Mouse (Mus musculus): ENCODE results near the gene H2-Q7. TPM values are rescaled to one million over a fixed set of nuclear protein-coding genes. Genes with fewer than 3 reads are reported as not detected.

Gene H2-Q7
- polyA plus RNA-seq (2017; shearing (Covaris generic)): 2,503 TPM

GRCm38 (mm10) chr17:35438885-35439284 is at the start of gene H2-Q7:
Gene H2-Q7 (plus strand): TSS chr17:35439155.

DNA sequence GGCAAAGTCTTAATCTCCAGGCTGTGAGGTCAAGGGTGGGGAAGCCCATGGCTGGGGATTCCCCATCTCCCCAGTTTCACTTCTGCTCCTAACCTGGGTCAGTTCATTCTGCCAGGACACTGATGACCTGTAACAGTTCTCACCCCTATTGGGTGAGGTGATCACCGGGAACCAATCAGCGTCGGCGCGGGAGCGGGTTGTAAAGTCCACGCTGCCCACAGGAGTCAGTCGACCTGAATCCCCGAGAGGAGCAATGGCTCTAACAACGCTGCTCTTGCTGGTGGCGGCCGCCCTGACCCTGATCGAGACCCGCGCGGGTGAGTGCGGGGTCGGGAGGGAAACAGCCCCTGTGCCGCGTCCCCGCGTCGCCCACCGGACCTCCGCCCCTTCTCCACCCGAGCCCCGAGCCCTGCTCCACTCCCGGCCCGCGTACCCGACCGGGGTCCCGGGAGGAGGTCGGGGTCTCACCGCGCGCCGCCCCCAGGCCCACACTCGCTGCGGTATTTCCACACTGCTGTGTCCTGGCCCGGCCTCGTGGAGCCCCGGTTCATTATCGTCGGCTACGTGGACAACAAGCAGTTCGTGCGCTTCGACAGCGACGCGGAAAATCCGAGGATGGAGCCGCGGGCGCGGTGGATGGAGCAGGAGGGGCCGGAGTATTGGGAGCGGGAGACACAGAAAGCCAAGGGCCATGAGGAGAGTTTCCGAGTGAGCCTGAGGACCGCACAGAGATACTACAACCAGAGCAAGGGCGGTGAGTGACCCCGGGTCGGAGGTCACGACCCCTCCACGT is 14.1 kb upstream of the H2-Q7 start, which contains the start of gene H2-Q6:
H2-Q6 (plus strand) TSS at position 227 of the 793 bp plus-strand sequence.

DNA sequence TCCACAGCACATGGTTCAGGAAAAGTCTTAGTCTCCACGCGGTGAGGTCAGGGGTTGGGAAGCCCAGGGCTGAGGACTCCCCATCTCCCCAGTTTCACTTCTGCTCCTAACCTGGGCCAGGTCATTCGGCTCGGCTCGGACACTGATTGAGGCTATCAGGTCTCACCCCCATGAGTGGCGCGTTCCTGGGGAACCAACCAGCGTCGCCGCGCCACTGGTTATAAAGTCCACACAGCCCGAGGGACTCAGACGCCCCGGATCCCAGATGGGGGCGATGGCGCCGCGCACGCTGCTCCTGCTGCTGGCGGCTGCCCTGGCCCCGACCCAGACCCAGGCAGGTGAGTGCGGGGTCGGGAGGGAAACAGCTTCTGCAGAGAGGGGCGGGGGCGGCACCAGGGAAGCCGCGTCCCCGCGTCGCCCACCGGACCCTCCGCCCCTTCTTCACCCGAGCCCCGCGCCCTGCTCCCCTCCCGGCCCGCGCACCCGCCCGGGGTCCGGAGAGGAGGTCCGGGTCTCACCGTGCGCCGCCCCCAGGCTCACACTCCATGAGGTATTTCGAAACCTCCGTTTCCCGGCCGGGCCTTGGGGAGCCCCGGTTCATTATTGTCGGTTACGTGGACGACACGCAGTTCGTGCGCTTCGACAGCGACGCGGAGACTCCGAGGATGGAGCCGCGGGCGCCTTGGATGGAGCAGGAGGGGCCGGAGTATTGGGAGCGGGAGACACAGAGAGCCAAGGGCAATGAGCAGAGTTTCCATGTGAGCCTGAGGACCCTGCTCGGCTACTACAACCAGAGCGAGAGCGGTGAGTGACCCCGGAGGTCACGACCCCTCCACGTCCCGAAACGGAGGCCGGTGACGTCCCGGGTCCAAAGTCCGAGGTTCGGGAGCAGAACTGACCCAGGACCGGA is 31.1 kb downstream of the H2-Q7 start, which contains the start of gene H2-Q10:
H2-Q10 (plus strand) TSS at position 248 of the 910 bp plus-strand sequence.

Other genes starting within 250 kb of the H2-Q7 start
- 818 TPM for gene Ltb, start 244.7 kb upstream of the H2-Q7 start, polyA plus RNA-seq (2017; shearing (Covaris generic))
- gene Tnf, start 237.1 kb upstream of the H2-Q7 start, polyA plus RNA-seq (2017; shearing (Covaris generic)): 55.3 TPM
- 130 TPM for gene Lta, start 233.8 kb upstream of the H2-Q7 start, polyA plus RNA-seq (2017; shearing (Covaris generic))
- 1.2 TPM for gene Gm16181, start 218.3 kb upstream of the H2-Q7 start, polyA plus RNA-seq (2017; shearing (Covaris generic))
- 5.8 TPM for gene Atp6v1g2, start 205.5 kb upstream of the H2-Q7 start, polyA plus RNA-seq (2017; shearing (Covaris generic))
- gene Nfkbil1, start 203.4 kb upstream of the H2-Q7 start, polyA plus RNA-seq (2017; shearing (Covaris generic)): 10.5 TPM
- 286 TPM for gene Ddx39b, start 197.4 kb upstream of the H2-Q7 start, polyA plus RNA-seq (2017; shearing (Covaris generic))
- 5,181 TPM for gene H2-D1, start 176.4 kb upstream of the H2-Q7 start, polyA plus RNA-seq (2017; shearing (Covaris generic))
- 0.15 TPM for gene H2-Q1, start 118.8 kb upstream of the H2-Q7 start, polyA plus RNA-seq (2017; shearing (Covaris generic))
- 20.2 TPM for gene H2-Q2, start 96.9 kb upstream of the H2-Q7 start, polyA plus RNA-seq (2017; shearing (Covaris generic))
- 45.7 TPM for gene H2-Q4, start 59.5 kb upstream of the H2-Q7 start, polyA plus RNA-seq (2017; shearing (Covaris generic))
- gene H2-Q6, start 14.3 kb upstream of the H2-Q7 start, polyA plus RNA-seq (2017; shearing (Covaris generic)): 903 TPM
- gene H2-Q10, start 30.9 kb downstream of the H2-Q7 start, polyA plus RNA-seq (2017; shearing (Covaris generic)): 22.9 TPM
- gene Pou5f1, start 66.9 kb downstream of the H2-Q7 start, polyA plus RNA-seq (2017; shearing (Covaris generic)): not detected
- 16.4 TPM for gene Tcf19, start 77.7 kb downstream of the H2-Q7 start, polyA plus RNA-seq (2017; shearing (Covaris generic))
- gene Cchcr1, start 77.9 kb downstream of the H2-Q7 start, polyA plus RNA-seq (2017; shearing (Covaris generic)): 8.8 TPM
- gene Psors1c2, start 94.0 kb downstream of the H2-Q7 start, polyA plus RNA-seq (2017; shearing (Covaris generic)): not detected
- not detected for gene Cdsn, start 113.0 kb downstream of the H2-Q7 start, polyA plus RNA-seq (2017; shearing (Covaris generic))
- gene 2300002M23Rik, start 128.3 kb downstream of the H2-Q7 start, polyA plus RNA-seq (2017; shearing (Covaris generic)): not detected
- not detected for gene Sfta2, start 162.4 kb downstream of the H2-Q7 start, polyA plus RNA-seq (2017; shearing (Covaris generic))
- not detected for gene Gm9573, start 187.5 kb downstream of the H2-Q7 start, polyA plus RNA-seq (2017; shearing (Covaris generic))
- gene Mucl3, start 204.5 kb downstream of the H2-Q7 start, polyA plus RNA-seq (2017; shearing (Covaris generic)): not detected
- gene Vars2, start 228.4 kb downstream of the H2-Q7 start, polyA plus RNA-seq (2017; shearing (Covaris generic)): 42.1 TPM
- 28.8 TPM for gene Gtf2h4, start 234.6 kb downstream of the H2-Q7 start, polyA plus RNA-seq (2017; shearing (Covaris generic))